Mouse (Mus musculus): ENCODE results near the gene Atp5g2.

DNA sequence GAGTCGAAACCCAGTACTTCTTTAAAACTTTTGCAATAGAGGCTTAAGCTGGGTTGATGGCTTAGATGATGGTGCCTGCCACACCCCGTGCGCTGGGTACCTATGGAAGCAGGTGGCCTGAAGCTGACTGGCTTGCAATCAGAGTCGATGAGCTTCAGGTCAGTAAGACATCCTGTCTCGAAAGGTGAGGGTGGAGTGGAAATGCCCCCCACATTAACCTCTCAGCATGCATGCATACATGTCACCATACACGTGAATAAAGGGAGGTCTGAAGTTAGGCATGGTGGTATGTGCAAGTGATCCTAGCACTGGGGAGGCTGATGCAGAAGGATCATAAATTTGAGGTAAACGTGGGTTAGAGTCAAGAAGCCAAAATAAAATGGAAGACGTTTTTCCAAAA lies 2.6 kb downstream of the Atp5g2 start:
- no peak for TF ChIP-seq GATA1 (IDR thresholded peaks at IDR 0.05; ENCODE audit: borderline replicate concordance, low read length)
- no peak for TF ChIP-seq FLI1 (IDR thresholded peaks at IDR 0.05; ENCODE audit: low read length)
